Mouse (Mus musculus) hindbrain, postnatal 0 days (tissue): ENCODE measurements at regions not wholly inside any gene's neighbourhood (a gene's known extent, or its start where the extent isn't known, plus 50 kb on each side); places are given as distances from the start of the nearest gene placed in this dataset.
A peak's percentile ranks its signal among the peaks of the same experiment; 100 is the strongest.
"Not testable (repeated sequence)": the region's sequence is repeated elsewhere in the genome, so short reads cannot be mapped to it uniquely, and the experiment has no call there.

Experiments used
- ATAC-seq: fragments of 200-750 bp; cut with Nextera tagmentation; 2 replicates; pipeline ENCODE4 v1.8.0; 2017; ENCODE audit warnings: mild to moderate bottlenecking, moderate TSS enrichment, moderate library complexity
- DNase-seq: peaks from one replicate; pipeline ENCODE4 v3.0.0-alpha.2; 2015; ENCODE audit warnings: low spot score
- H3K27ac ChIP-seq: fragments of 300-500 bp; sonication (generic); 2 replicates; pipeline ENCODE4 v1.5.1; 2014; ENCODE audit warnings: mild to moderate bottlenecking
- H3K27me3 ChIP-seq: fragments of 300-500 bp; sonication (generic); 2 replicates; pipeline ENCODE4 v1.6.1; 2014; ENCODE audit warnings: low read length, mixed read lengths; ENCODE audit not compliant: insufficient read depth
- H3K36me3 ChIP-seq: fragments of 300-500 bp; sonication (generic); 2 replicates; pipeline ENCODE4 v1.6.1; 2014; ENCODE audit warnings: low read length, mixed read lengths; ENCODE audit not compliant: insufficient read depth
- H3K4me1 ChIP-seq: fragments of 300-500 bp; sonication (generic); 2 replicates; pipeline ENCODE4 v1.6.1; 2014; ENCODE audit warnings: antibody characterized with exemption, low read length, mixed read lengths; ENCODE audit not compliant: insufficient read depth
- H3K4me2 ChIP-seq: fragments of 300-500 bp; sonication (generic); 2 replicates; pipeline ENCODE4 v1.6.1; 2014; ENCODE audit warnings: low read depth, mild to moderate bottlenecking, low read length, moderate library complexity, mixed read lengths
- H3K4me3 ChIP-seq: fragments of 300-500 bp; sonication (generic); 2 replicates; pipeline ENCODE4 v1.5.1; 2014; ENCODE audit warnings: low read length
- H3K9ac ChIP-seq: fragments of 300-500 bp; sonication (generic); replicated peaks from 2 replicates; pipeline ENCODE4 v1.6.1; 2014; ENCODE audit warnings: mild to moderate bottlenecking, low read length, moderate library complexity, mixed read lengths
- H3K9me3 ChIP-seq: fragments of 300-500 bp; sonication (generic); 2 replicates; pipeline ENCODE4 v1.6.1; 2016; ENCODE audit warnings: low read length, mixed read lengths
- CTCF ChIP-seq: IDR thresholded peaks from 2 replicates; pipeline ENCODE4 v1.5.1; 2016; ENCODE audit warnings: antibody characterized with exemption, control low read depth, low read depth
- WGBS: fragments of 180-500 bp; shearing (Covaris S2); extraction: QIAGEN DNeasy Blood & Tissue Kit; methylation state at CpG from one replicate; pipeline ENCODE4 v1.1.7; 2014; 5-methylcytosine and 5-hydroxymethylcytosine counted together

GRCm38 (mm10) chr6:31136895-31137294, 178.0 kb upstream of the Klf14 start:
- WGBS: 62% methylated on average over 4 of the region's 4 CpGs
- peak; percentile 72 for TF ChIP-seq CTCF
- H3K9me3 ChIP-seq: no peaks in the 10 kb centered on the region
- no peaks in the 10 kb centered on the region for H3K36me3 ChIP-seq
- H3K4me1 ChIP-seq: no peaks in the 10 kb centered on the region
- H3K4me2 ChIP-seq: no peak overlapping the region
- DNase-seq: peak; percentile 62
- no peaks in the 10 kb centered on the region for H3K27me3 ChIP-seq
- H3K9ac ChIP-seq: no peak overlapping the region
- H3K27ac ChIP-seq: no peak overlapping the region
- no peak overlapping the region for H3K4me3 ChIP-seq
- no peak for ATAC-seq

GRCm38 (mm10) chr6:31137351-31137750, 178.5 kb upstream of the Klf14 start:
- ATAC-seq (no peak), DNase-seq (no peak)
- H3K4me1 ChIP-seq: no peaks in the 10 kb centered on the region
- no peaks in the 10 kb centered on the region for H3K27me3 ChIP-seq
- H3K27ac ChIP-seq: no peak overlapping the region
- no peak overlapping the region for H3K9ac ChIP-seq
- 86% methylated on average over 8 of the region's 8 CpGs for WGBS
- H3K9me3 ChIP-seq: no peaks in the 10 kb centered on the region
- H3K4me3 ChIP-seq: no peak overlapping the region
- no peak for TF ChIP-seq CTCF
- no peak overlapping the region for H3K4me2 ChIP-seq
- no peaks in the 10 kb centered on the region for H3K36me3 ChIP-seq

DNA sequence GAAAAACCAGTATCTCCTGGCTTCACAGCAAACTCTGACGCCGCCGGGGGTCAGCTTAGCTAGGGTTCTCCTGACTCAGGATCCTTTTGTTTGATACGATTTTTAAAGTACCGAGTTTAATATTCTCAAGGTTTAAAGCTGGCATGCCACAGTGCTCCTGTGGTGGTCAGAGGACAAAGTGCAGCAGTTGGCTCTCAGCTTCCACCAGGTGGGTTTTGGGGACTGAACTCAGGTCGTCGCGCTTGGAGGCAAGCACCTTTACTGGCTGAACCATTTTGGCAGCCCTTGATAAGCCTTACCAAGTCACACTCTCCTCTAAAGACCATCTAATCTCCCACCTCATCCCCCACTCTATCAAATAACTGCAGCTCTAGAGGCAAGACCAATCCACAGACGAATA, 181.1 kb upstream of the Klf14 start:
- Histone ChIP-seq H3K9ac (no peak overlapping the region), H3K27ac (no peak overlapping the region), H3K4me2 (no peak overlapping the region), H3K4me1 (no peaks in the 10 kb centered on the region), H3K9me3 (no peaks in the 10 kb centered on the region), H3K36me3 (no peaks in the 10 kb centered on the region), H3K27me3 (no peaks in the 10 kb centered on the region), H3K4me3 (no peak overlapping the region)
- no peak for TF ChIP-seq CTCF
- ATAC-seq: no peak
- no peak for DNase-seq
- 89% methylated on average over 9 of the region's 9 CpGs for WGBS

DNA sequence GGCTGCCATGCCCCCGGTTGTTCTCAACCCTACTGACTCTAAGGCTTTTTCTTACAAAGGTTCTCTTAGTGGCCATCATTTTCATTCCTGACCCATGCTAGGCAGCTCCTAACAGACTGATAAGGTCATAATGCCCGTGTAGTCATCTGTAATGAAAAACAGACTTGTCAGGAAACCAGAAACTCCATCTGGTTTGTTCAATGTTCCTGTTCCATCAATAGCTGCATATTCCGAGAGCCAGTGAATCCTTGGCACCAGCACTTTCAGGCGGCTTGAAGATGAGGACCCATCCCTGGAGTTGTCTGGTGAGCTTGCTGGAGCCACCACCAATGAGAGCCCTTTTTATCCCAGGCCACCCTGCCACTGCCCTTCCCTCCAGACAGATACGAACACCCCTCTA, 181.7 kb upstream of the Klf14 start:
- H3K4me1 ChIP-seq: no peaks in the 10 kb centered on the region
- H3K9me3 ChIP-seq: no peaks in the 10 kb centered on the region
- ATAC-seq (no peak), DNase-seq (no peak)
- H3K27me3 ChIP-seq: no peaks in the 10 kb centered on the region
- no peak overlapping the region for H3K27ac ChIP-seq
- no peak overlapping the region for H3K4me2 ChIP-seq
- WGBS: 81% methylated on average over 5 of the region's 5 CpGs
- no peaks in the 10 kb centered on the region for H3K36me3 ChIP-seq
- no peak overlapping the region for H3K4me3 ChIP-seq
- no peak for TF ChIP-seq CTCF
- no peak overlapping the region for H3K9ac ChIP-seq

DNA sequence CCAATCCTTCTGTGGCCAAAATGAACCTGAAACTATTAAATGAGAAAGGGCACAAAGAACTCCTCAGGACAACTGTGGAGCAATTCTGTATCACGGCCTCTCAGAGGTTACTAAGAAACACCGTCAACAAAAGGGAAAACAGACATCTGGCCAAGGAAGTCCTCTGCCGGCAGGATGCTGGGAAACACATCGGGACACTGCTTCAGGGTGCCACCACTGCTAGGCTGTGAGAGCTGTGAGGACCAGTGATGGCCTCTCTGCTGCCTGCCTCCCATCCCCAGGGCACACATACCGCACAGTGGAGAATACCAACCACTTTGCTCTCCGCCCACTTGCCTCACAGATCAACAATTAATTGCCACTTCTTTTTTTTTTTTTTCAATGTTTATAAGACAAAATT, 182.6 kb upstream of the Klf14 start:
- TF ChIP-seq CTCF: no peak
- 70% methylated on average over 6 of the region's 6 CpGs for WGBS

DNA sequence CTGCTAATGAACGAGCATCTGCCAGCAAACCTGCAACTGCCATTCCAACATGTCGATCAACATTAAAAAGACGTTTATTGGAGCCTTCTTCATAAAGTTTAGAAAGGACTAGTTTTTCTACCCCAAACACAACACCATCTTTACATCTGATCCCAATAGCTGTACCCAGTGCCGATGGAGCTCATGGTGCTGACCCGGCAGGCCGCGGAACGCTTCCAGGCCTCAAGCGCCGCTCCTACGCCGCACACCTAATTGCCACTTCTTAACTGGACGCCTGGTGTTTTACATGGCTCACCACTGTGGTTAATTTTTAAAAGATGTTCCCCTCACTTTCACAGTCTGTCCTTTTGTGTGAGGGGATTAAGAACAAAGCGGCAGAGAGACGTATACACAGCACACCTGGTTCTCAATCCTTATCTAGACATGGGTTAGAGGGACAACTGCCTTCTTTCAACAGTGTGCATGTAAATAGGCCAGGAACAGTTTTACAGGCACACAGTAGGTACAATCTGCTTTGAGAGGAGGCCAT, 183.7 kb upstream of the Klf14 start:
- not testable (repeated sequence) for H3K9me3 ChIP-seq, H3K9ac ChIP-seq, DNase-seq, H3K27ac ChIP-seq, ATAC-seq, H3K4me1 ChIP-seq, H3K4me3 ChIP-seq, H3K36me3 ChIP-seq, H3K4me2 ChIP-seq, H3K27me3 ChIP-seq
- 95% methylated on average over 15 of the region's 15 CpGs for WGBS

More for the DNA sequence above, 182.6 kb upstream of the Klf14 start:
- no peak overlapping the region for H3K4me3 ChIP-seq
- ATAC-seq: no peak
- no peaks in the 10 kb centered on the region for H3K27me3 ChIP-seq
- no peak for DNase-seq
- H3K4me1 ChIP-seq: no peaks in the 10 kb centered on the region
- no peak overlapping the region for H3K9ac ChIP-seq
- H3K9me3 ChIP-seq: no peaks in the 10 kb centered on the region
- H3K4me2 ChIP-seq: no peak overlapping the region
- no peak overlapping the region for H3K27ac ChIP-seq
- H3K36me3 ChIP-seq: no peaks in the 10 kb centered on the region

- 88% methylated on average over 10 of the region's 10 CpGs for WGBS
These were observed 186.8 kb upstream of the Klf14 start for GRCm38 (mm10) chr6:31145687-31146086.

More at GRCm38 (mm10) chr6:31145687-31146086, 186.8 kb upstream of the Klf14 start:
- Histone ChIP-seq H3K36me3 (no peaks in the 10 kb centered on the region), H3K9ac (no peak overlapping the region), H3K27ac (no peak overlapping the region), H3K4me3 (no peak overlapping the region), H3K4me1 (no peaks in the 10 kb centered on the region), H3K27me3 (no peaks in the 10 kb centered on the region), H3K9me3 (no peaks in the 10 kb centered on the region), H3K4me2 (no peak overlapping the region)
- no peak for TF ChIP-seq CTCF
- no peak for ATAC-seq
- no peak for DNase-seq
